Mouse (Mus musculus): ENCODE results near the gene Robo1.

DNA sequence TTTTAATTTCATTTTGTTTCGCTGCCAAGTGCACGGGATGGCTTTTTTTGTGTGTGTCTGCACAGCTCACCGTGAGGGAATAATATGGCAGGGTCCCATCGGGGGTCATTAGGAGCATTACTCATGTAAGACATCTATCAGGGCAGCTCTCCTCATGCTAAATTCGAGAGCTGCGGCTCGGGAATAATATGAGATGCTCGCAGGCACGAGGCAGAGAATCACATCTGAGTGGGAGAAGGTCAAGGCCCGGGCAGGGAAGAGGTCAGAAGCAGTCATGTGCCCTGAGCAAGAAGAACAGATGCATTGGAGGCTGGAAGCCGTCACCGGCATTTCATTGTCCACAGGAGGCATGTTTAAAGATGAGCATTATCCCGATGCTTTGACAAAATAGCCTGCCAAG is 370.3 kb downstream of the Robo1 start:
- no peak for TF ChIP-seq CTCF (IDR thresholded peaks at IDR 0.05; ENCODE audit: low read depth)
- no peak for TF ChIP-seq EP300 (optimal IDR thresholded peaks at IDR 0.05)
